Mouse (Mus musculus) hindbrain, embryonic 15.5 days (tissue): ENCODE measurements around the gene Vmn1r148. TPM values are rescaled to one million over a fixed set of nuclear protein-coding genes. Genes with fewer than 3 reads are reported as not detected.
"Not testable (repeated sequence)": the region's sequence is repeated elsewhere in the genome, so short reads cannot be mapped to it uniquely, and the experiment has no call there.

Experiments used
- ATAC-seq: fragments of 200-750 bp; cut with Nextera tagmentation; 2 replicates; pipeline ENCODE4 v1.8.0; 2017; ENCODE audit warnings: low read depth, moderate number of reproducible peaks, moderate TSS enrichment; ENCODE audit not compliant: low FRiP score
- H3K27ac ChIP-seq: fragments of 300-500 bp; sonication (generic); replicated peaks from 2 replicates; pipeline ENCODE4 v1.5.1; 2015; ENCODE audit warnings: mild to moderate bottlenecking, inconsistent platforms
- H3K27me3 ChIP-seq: fragments of 300-500 bp; sonication (generic); 2 replicates; pipeline ENCODE4 v1.6.1; 2015; ENCODE audit warnings: control low read depth, inconsistent platforms
- H3K36me3 ChIP-seq: fragments of 300-500 bp; sonication (generic); 2 replicates; pipeline ENCODE4 v1.6.1; 2015; ENCODE audit warnings: control low read depth, inconsistent platforms
- H3K4me1 ChIP-seq: fragments of 300-500 bp; sonication (generic); replicated peaks from 2 replicates; pipeline ENCODE4 v1.6.1; 2015; ENCODE audit warnings: control low read depth, inconsistent platforms
- H3K4me2 ChIP-seq: fragments of 300-500 bp; sonication (generic); 2 replicates; pipeline ENCODE4 v1.6.1; 2015; ENCODE audit warnings: moderate library complexity, mild to moderate bottlenecking, inconsistent platforms
- H3K4me3 ChIP-seq: fragments of 300-500 bp; sonication (generic); 2 replicates; pipeline ENCODE4 v1.5.1; 2015; ENCODE audit warnings: mild to moderate bottlenecking, inconsistent platforms
- H3K9ac ChIP-seq: fragments of 300-500 bp; sonication (generic); 2 replicates; pipeline ENCODE4 v1.6.1; 2015; ENCODE audit warnings: inconsistent platforms
- H3K9me3 ChIP-seq: fragments of 300-500 bp; sonication (generic); 2 replicates; pipeline ENCODE4 v1.6.1; 2016; ENCODE audit warnings: control low read depth, inconsistent platforms
- WGBS: fragments of 180-500 bp; shearing (Covaris S2); methylation state at CpG from one replicate; pipeline ENCODE4 v1.1.7; 2015; 5-methylcytosine and 5-hydroxymethylcytosine counted together
- polyA plus RNA-seq: library from polyadenylated mRNA; unstranded; fragments of >200 nt; fragmentation: Nextera tagmentation; extraction: Ambion mirVana; gene quantifications from 2 replicates; pipeline ENCODE4 v1.2.1, GENCODE M21; 2015

Gene Vmn1r148
- not detected in 2 replicates for polyA plus RNA-seq

- not testable (repeated sequence) for H3K9ac ChIP-seq, ATAC-seq, H3K4me2 ChIP-seq, H3K27ac ChIP-seq, H3K4me1 ChIP-seq, H3K4me3 ChIP-seq, H3K27me3 ChIP-seq, H3K36me3 ChIP-seq, H3K9me3 ChIP-seq
- no CpG with 5 or more reads among the region's 3 CpGs for WGBS
Measured at GRCm38 (mm10) chr7:22413283-22413682, at the start of gene Vmn1r148. Gene Vmn1r148 (plus strand): TSS chr7:22413583.

GRCm38 (mm10) chr7:22370939-22371338 lies 42.4 kb upstream of the Vmn1r148 start, which contains the start of gene Gm8660:
Gene Gm8660 (minus strand): TSS chr7:22371039.
- not testable (repeated sequence) for H3K9me3 ChIP-seq, H3K27ac ChIP-seq, H3K36me3 ChIP-seq, ATAC-seq, H3K4me2 ChIP-seq, H3K27me3 ChIP-seq, H3K4me1 ChIP-seq, H3K4me3 ChIP-seq, H3K9ac ChIP-seq
- WGBS, result no CpG with 5 or more reads among the region's 1 CpGs

- not testable (repeated sequence) for H3K27ac ChIP-seq, H3K4me2 ChIP-seq, H3K27me3 ChIP-seq, H3K36me3 ChIP-seq, H3K9ac ChIP-seq, H3K4me1 ChIP-seq, H3K4me3 ChIP-seq, H3K9me3 ChIP-seq, ATAC-seq
- no CpG with 5 or more reads among the region's 2 CpGs for WGBS
Measured at GRCm38 (mm10) chr7:22438129-22438528, 24.7 kb downstream of the Vmn1r148 start, which contains the start of gene Vmn1r149. Gene Vmn1r149 (minus strand): TSS chr7:22438229.

- H3K4me2 ChIP-seq, H3K4me3 ChIP-seq, H3K27ac ChIP-seq, H3K27me3 ChIP-seq, H3K4me1 ChIP-seq, ATAC-seq, H3K36me3 ChIP-seq, H3K9ac ChIP-seq, H3K9me3 ChIP-seq: not testable (repeated sequence)
- no CpG with 5 or more reads among the region's 5 CpGs for WGBS
Measured at GRCm38 (mm10) chr7:22463975-22464374, 50.6 kb downstream of the Vmn1r148 start, which contains the start of gene Gm10665. Gene Gm10665 (minus strand): TSS chr7:22464075.

Other genes with a start within 250 kb of the Vmn1r148 start
- gene Vmn1r142, start 249.5 kb upstream of the Vmn1r148 start, polyA plus RNA-seq, result not detected in 2 replicates
- not detected in 2 replicates for gene Vmn1r143, start 224.2 kb upstream of the Vmn1r148 start, polyA plus RNA-seq
- gene Gm8653, start 212.3 kb upstream of the Vmn1r148 start, polyA plus RNA-seq, result not detected in 2 replicates
- gene Gm8453, start 184.1 kb upstream of the Vmn1r148 start, polyA plus RNA-seq, result not detected in 2 replicates
- not detected in 2 replicates for gene Gm4187, start 83.9 kb upstream of the Vmn1r148 start, polyA plus RNA-seq
- not detected in 2 replicates for gene Gm8660, start 42.5 kb upstream of the Vmn1r148 start, polyA plus RNA-seq
- gene Vmn1r149, start 24.6 kb downstream of the Vmn1r148 start, polyA plus RNA-seq, result not detected in 2 replicates
- not detected in 2 replicates for gene Gm10665, start 50.5 kb downstream of the Vmn1r148 start, polyA plus RNA-seq
- not detected in 2 replicates for gene Vmn1r151, start 86.1 kb downstream of the Vmn1r148 start, polyA plus RNA-seq
- gene Vmn1r152, start 109.4 kb downstream of the Vmn1r148 start, polyA plus RNA-seq, result not detected in 2 replicates
- not detected in 2 replicates for gene Gm8677, start 121.3 kb downstream of the Vmn1r148 start, polyA plus RNA-seq
- gene Gm4201, start 151.8 kb downstream of the Vmn1r148 start, polyA plus RNA-seq, result not detected in 2 replicates
- not detected in 2 replicates for gene Gm4565, start 174.5 kb downstream of the Vmn1r148 start, polyA plus RNA-seq
- gene Vmn1r155, start 244.4 kb downstream of the Vmn1r148 start, polyA plus RNA-seq, result not detected in 2 replicates